Mouse (Mus musculus): Measurements from ENCODE around the gene Mtx1. TPM values are rescaled to one million over a fixed set of nuclear protein-coding genes. Genes with fewer than 3 reads are reported as not detected.
"Not testable (repeated sequence)": the region's sequence is repeated elsewhere in the genome, so short reads cannot be mapped to it uniquely, and the experiment has no call there.

Gene Mtx1
- total RNA-seq, 2 experiments from 2014 or later = 62.9 to 67.2 TPM

DNA sequence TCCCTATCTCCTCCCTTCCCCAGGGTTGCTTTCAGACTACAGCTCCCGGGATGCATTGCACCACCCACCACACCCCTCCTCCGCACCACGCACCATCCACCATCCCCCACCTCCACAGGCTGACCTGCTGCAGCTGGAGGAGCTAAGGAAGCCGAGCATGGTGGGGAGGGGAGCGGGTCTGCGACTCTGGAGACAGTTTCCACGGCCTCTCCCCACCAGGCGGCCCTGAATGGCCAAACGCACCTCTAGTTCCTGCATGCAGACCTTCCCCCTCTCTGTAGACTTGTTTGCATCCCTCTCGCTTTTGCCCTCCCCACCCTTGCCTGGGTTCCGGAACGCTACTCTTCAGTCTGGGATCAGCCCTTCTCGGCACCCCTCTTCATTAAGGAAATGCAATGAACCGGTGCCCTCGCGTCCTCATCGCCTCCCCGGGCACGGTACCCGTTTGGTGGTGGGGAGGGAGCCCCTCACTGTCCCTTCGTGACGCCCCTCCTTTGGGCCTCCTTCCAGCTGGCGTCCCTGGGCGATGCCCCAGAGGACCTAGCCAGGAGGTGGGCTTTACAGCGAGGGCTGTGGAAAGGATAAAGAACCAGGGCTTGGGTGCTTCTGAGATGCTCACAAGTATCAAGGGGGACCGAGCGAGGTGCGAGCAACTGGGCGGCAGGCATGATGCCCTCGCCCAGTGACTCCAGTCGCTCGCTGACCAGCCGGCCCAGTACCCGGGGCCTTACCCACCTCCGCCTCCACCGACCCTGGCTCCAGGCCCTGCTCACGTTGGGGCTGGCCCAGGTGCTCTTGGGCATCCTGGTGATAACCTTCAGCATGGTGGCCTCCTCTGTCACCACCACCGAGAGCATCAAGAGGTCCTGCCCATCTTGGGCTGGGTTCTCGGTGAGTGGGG is 43.6 kb downstream of the Mtx1 start, which contains the start of gene Fam189b:
Gene Fam189b, plus strand, starts transcription at position 86 of the 901 bp plus-strand sequence.
- peak; percentile 85 for DNase-seq

DNA sequence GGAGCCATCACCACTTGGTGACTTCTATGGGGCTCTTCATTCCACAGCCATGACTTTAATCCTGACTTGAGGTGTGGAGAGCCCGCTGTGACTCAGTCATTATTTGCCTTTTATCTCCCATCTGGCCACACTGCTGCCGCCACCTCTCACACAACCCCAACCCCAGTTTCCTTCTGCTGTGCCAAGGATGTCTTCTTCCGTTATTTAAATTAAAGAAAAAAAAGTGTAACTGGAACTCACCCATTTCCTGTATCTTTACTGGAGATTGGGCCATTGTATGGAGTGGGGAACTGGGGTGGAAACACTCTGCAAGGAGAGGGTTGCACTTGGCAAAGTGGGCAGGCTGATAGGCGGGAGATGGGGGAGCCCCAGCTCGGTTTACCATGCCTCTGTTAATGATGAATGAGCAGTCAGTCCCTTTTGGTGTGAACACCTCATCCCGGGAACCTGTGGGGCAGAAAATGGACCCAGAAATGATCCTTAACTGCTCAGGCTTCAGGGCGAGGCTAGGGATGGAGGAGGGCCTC is 44.3 kb downstream of the Mtx1 start:
- no peak for DNase-seq

DNA sequence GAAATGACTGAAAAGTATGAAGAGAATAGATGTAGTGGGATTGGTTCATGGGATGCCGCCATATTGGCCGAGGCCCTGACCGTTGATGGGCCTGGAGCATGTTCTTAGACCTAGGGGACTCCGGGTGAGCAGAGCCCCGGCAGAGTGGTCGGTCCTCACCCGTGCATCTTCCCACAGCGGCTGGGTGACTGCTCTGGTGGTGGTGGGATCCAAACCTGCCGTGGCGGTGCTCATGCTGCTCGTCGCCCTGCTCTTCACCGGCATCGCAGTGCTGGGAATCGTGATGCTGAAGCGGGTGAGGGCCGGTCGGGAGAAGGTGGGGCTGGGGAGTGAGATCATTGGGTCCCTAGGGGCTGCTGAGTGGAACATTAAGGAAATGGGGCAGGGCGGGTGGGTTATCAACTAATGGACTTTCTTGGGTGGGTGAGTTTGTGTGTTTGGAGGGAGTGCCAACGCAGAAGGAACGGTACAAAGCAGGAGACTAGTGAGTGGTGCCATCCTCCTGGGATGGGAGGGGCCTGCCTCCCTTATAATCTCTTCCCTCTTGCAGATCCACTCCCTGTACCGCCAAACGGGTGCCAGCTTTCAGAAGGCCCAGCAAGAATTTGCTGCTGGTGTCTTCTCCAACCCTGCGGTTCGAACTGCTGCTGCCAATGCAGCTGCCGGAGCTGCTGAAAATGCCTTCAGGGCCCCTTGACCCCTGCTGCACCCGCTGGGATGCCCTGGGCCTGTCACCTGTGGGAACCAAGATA is 45.0 kb downstream of the Mtx1 start:
- no peak for DNase-seq

DNA sequence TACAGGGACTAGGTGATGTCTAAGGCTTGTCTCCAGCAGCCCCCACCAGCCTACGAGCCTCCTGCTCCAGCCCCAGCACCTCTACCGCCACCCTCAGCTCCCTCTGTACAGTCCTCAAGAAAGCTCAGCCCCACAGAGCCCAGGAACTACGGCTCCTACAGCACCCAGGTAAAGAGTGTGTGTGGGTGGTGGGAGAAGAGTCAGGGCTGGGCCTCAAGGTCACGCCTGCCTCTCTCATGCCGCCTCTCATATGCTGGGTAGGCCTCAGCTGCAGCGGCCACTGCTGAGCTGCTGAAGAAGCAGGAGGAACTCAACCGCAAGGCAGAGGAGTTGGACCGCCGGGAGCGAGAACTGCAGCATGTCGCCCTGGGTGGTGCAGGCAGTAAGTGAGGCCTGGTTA is 47.8 kb downstream of the Mtx1 start:
- DNase-seq = no peak

DNA sequence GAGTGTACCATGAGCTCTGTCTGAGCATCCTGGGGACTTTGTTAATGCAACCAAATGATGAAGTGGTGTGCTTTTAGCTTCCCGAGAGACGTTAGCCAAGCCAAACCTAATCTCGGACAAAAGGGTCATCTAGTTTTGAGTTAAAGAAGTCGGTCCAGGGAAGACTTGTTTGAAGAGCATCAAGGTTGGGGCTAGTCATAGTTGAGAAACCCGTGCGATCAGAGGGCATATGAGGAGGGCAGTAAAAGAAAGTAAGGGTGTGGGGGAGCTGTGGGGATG is 48.8 kb downstream of the Mtx1 start:
- no peak for DNase-seq

DNA sequence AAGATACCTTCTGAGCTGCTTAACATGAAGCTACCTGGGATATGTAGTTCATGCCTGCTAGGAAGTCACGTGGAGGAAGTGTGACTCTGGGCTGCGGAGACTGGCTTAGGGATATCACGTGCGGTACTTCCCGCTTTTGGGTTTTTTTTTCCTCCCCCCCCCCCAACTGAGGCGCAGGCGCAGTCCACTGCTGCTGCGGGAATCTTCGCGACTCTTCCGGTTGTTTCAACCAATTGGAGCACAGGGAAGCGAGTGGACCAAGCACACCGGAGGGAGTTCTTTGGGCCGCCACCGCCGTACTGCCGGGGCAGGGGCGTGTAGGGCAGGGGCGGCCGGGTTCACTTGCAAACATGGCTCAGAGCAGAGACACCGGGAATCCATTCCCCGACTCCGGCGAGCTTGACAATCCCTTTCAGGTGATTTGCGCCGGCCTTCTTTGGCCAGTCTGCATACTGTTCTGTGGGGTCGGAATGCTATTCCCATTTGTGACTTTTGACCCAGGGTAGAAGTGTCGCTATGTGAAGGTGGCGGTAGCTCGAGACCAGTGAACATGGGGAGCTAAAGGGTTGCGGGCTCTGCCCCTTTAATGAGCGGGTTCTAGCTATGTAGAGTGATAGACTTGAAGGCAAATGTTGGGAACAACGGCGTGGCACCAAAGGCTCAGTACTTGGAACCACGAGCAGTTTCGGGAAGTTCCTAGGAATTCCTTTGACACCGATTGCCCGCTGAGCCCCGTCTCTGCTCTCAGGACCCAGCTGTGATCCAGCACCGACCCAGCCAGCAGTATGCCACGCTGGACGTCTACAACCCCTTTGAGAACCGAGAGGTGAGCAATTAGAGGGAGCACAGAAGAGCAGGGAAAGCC is 49.4 kb downstream of the Mtx1 start, which contains the start of gene Scamp3:
Gene Scamp3, plus strand, starts transcription at position 232 of the 865 bp plus-strand sequence.
- DNase-seq = peak; percentile 86

DNA sequence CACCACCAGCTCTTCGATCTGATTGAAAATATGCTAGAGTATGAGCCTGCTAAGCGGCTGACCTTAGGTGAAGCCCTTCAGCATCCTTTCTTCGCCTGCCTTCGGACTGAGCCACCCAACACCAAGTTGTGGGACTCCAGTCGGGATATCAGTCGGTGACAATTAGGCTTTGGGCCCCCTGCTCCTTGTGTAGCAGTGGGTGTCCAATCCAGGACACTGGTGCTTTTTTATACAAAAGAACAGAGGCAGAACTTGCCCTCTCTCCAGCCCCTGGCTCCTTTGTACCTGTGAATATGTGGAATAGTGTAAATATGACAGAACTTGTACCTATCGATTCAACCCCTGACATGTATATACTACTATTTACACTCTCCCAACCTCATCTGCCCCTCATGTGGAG is 50.5 kb downstream of the Mtx1 start:
- DNase-seq = no peak

DNA sequence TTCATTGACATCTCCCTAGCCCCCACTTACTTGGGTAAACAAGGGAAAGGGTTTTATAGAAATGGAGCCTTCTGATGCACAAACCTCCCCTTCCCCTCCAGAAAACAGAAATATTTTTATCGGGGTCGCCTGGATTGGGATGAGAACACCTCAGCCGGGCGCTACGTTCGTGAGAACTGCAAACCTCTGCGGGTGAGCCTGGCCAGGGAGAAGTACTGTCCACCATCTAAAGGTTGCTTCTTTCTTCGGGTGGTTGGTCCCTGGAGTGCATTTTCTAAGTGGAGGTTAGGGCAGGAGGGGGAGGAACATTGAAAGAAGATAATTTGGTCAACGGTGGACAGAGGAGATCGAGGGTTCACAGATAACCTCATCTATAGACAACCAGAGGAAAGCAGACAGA is 51.3 kb downstream of the Mtx1 start:
- DNase-seq = no peak

DNA sequence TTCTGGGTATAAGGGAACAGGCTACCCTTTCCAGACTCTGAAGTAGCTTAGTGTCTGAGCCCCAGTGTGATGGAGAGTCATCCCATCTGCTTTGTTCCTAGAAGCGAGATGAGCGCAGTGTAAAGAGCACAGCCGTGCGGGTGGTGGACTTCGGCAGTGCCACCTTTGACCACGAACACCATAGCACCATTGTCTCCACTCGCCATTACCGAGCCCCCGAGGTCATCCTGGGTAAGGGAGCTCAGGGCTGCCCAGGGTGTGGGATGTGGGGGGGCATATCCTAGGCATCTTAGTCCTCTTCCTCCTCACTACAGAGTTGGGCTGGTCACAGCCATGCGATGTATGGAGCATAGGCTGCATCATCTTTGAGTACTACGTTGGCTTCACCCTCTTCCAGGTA is 52.0 kb downstream of the Mtx1 start:
- no peak for DNase-seq

DNA sequence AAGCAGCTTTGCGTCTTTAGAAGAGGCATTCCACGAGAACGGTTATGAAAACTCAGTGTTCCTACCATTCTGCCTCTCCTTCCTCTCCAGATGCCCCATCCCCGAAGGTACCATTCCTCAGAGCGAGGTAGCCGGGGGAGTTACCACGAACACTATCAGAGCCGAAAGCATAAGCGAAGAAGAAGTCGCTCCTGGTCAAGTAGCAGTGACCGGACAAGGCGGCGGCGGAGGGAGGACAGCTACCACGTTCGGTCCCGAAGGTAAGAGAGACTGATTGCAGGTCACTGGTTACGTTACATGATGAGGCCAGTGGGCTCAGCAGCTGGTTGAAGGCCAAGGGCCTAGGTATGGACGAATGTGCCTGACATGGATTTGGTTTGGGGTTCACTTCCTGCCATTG is 59.9 kb downstream of the Mtx1 start:
- no peak for DNase-seq

DNA sequence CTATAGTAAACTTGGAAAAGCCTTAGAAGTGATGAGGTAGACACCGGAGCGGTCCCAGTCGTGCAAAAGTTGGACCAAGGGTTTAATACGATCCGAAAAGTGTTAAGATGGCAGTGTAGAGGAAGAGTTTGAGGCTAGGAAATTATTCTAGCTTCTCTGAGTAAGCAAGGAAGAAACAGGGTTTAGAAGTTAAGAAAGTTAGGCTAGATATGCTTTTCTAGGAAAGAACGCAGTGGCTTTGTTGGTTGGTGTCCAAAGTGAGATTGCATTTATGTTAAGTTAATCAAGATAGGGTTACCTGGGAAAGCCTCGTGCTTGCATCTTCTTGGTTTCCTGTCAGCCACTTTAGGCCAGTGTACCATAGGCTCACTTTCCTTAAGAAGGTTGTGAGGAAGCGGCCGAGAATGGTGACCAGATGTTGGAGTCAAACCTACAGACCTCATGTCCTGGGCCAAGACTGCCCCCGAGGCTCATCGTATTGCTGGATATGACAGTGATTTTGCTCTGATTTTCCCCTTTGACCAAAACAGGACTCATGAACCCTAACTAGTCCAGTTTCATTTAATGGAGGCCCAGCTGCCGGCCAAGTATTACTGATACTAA is 61.5 kb downstream of the Mtx1 start:
- no peak for DNase-seq

DNA sequence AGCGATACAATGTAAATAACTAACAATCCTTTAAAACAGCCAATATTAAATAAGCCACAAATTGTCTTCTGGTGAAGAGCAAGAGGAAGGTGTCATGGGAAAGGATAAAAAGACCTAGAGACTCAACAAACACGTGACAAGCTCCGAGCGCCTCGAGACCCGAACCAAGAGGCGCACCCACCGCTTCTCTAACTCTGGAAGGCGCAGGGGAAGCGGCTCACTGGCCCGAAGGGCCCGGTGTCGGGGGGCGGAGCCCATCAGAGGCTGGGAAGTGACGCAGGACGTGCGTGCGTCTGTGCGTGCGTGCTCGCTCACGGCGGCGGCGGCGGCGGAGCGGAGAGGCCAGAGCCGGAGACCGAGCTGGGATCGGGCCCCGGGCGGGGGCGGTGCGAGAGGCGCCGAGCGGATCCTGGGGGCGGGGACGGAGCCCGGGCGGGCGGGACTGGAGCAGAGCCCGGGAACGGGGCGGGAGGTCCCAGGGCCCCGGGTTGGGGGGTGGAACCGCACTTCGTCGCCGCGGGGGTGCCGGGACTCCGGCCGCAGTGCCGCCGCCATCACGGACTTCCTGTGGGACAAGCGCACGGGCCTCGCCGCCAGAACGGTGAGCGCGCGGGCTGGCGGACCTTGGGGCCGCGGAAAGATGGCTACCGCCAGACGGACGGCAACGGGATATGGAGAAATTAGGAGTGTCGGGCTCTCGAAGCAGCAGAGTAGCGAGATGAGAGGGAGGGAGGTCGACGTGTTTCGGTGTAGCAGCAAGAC is 62.2 kb downstream of the Mtx1 start, which contains the start of gene Clk2:
Gene Clk2, plus strand, starts transcription at position 290 of the 762 bp plus-strand sequence.
- peak; percentile 95 for DNase-seq

DNA sequence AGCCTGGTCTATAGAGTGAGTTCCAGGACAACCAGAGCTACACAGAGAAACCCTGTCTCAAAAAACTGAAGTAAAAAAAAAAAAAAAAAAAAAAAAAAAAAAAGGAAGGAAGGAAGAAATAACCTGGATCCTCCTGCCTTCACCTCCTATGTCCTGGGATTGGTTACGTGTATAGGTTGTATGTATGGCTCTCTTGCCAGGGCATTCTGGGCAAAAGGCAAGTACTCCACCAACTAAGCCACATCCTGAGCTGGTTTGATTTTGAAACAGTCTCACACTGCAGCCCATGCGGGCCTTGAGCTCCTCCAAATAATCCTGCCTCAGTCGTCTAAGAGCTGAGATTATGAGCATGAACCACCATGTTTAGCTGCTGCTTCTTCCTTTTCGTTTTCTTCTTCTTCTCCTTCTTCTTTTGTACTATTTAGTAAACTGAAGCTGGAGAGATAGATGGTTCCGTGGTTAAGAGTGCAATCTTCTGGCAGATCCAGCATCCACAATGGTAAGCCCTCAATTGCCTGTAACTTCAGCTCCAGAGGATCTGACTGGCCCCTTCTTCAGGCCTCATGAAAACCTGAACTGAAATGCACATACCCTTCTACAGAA is 63.1 kb downstream of the Mtx1 start:
- DNase-seq = no peak

DNA sequence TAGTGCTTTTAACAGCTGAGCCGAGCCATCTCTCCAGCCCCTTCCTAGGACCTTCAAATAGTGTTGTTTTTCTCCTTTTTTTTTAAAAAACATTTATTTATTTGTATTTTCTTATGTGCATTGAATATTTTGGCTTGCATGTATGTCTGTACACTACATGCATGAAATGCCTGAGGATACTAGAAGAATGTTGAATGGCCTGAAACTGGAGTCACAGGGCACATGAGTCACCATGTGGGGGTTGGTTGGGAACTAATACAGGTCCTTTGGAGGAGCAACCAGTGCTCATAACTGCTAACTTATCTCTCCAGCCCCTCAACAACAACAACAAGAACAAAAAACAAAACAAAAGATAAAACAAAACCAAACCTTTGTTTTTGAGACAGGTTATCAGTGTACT is 63.8 kb downstream of the Mtx1 start:
- no peak for DNase-seq

DNA sequence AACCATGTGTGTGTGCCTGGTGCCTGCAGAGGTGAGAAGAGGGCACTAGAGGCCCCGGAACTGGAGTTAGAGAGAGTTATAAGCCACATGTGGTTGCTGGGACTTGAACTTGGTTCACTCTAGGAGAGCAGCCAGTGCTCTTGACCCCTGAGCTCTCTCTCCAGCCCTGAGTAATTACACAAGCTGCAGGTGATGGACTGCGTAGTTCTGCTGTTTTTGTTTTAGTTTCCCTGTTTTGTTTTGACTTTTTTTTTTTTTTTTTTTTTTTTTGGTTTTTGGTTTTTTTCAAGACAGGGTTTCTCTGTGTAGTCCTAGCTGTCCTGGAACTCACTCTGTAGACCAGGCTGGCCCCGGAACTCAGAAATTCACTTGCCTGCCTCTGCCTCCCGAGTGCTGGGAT is 65.1 kb downstream of the Mtx1 start:
- no peak for DNase-seq

DNA sequence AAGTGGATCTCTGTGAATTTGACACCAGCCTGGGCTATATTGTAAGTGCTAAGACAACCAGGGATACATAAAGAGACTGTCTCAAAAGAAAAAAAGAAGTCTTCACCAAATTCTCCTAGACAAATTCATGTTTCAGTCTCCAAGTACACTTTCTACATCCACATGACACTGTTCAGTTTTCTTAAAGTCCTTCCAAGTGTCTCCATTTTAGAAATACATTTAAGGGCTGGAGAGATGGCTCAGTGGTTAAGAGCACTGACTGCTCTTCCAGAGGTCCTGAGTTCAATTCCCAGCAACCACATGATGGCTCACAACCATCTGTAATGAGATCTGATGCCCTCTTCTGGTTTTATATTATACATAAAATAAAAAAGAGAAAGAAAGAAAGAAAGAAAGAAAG is 65.7 kb downstream of the Mtx1 start:
- DNase-seq = not testable (repeated sequence)

DNA sequence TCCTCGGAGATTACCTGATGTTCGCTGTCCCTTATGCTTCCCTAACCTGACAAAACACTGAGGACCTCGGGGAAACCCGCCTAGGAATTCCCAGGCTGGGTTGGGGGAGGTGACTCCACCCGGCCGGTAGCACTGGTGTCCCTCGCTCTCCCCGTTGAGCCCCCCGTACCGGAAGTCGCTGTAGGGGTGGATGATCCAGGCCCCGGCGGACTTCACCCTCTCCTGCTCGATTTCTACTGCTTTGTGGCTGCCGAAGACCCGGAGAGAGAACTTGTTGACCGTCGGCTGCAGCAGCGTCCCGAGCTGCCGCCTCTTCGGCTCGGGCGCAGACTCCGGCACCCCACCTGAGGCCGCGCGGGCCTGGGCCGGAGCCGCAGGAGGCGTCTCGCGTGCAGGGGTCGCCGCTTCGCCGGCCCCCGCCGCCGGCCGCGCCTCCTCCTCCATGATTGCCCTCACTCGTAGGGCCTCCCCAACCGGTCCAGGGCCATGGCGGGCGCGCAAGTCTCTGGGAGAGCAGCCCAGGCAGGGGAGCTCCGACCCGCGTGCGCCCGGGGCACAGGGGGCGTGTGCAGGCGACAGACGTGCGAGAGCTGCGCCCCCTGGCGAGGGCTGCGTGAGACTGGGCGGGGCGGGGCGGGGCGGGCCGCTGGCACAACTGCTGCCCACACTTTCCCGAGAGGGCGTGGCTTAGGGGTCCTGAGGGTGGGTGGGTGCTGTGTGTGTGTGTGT is 67.1 kb downstream of the Mtx1 start, which contains the start of gene Hcn3:
Gene Hcn3, minus strand, starts transcription at position 581 of the 729 bp plus-strand sequence.
- peak; percentile 79 for DNase-seq

DNA sequence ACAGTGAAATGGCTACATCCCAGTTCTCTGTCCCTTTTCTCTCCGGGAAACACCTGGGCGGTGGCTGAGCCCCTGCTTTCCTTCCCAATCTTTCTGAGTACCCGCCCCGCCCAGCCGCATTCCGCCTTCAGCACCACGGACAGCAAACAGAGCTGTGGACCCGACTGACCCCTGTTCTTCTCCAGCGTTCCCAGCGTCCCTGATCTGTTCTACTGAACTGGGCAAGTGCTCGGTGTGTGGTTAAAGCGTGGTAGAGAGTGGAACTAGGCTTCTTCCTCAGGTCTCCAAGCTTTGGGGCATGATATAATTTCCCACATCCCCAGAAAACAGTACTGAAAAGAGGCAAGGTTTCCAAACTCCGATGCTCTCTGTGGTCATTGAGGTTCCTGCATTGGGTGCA is 67.7 kb downstream of the Mtx1 start:
- peak; percentile 84 for DNase-seq

Data from heart, postnatal 4 days (tissue).